Mouse (Mus musculus) MEL (cell line): ENCODE results near the gene Tubgcp6.

Experiments used
- CTCF ChIP-seq, 3 experiments: IDR thresholded peaks in 2 of 3; conservative IDR thresholded peaks in 1 of 3; 2 replicates each; pipeline ENCODE4 v1.5.1; 2011 to 2012; ENCODE audit warnings: low read length in 3 of 3, low read depth in 2 of 3, mild to moderate bottlenecking in 2 of 3, improper control_type of control experiment in 1 of 3, inconsistent platforms in 1 of 3, mixed read lengths in 1 of 3, moderate library complexity in 1 of 3; ENCODE audit not compliant: control insufficient read depth in 1 of 3, insufficient read depth in 1 of 3, poor library complexity in 1 of 3, severe bottlenecking in 1 of 3
- MEF2A ChIP-seq: IDR thresholded peaks from 2 replicates; pipeline ENCODE4 v1.6.1; 2014; ENCODE audit warnings: low read depth, mild to moderate bottlenecking, inconsistent platforms, low read length, improper control_type of control experiment; ENCODE audit not compliant: poor library complexity, insufficient replicate concordance, severe bottlenecking; ENCODE audit errors: extremely low read depth
- MXI1 ChIP-seq: IDR thresholded peaks from 2 replicates; pipeline ENCODE4 v1.6.1; 2011; ENCODE audit warnings: mild to moderate bottlenecking, low read depth, low read length, improper control_type of control experiment
- RAD21 ChIP-seq: IDR thresholded peaks from 2 replicates; pipeline ENCODE4 v1.6.1; 2011; ENCODE audit warnings: mild to moderate bottlenecking, low read depth, low read length, improper control_type of control experiment

GRCm38 (mm10) chr15:89063536-89063935, 59.4 kb downstream of the Tubgcp6 start:
- TF ChIP-seq RAD21 = no peak
- no peak for TF ChIP-seq CTCF (IDR thresholded peaks at IDR 0.05 in 2 of 3, conservative IDR thresholded peaks at IDR 0.05 in 1 of 3; ENCODE audit: control insufficient read depth in 1 of 3, insufficient read depth in 1 of 3, low read depth in 2 of 3, low read length in 3 of 3, poor library complexity in 1 of 3, severe bottlenecking in 1 of 3)
- no peak for TF ChIP-seq MEF2A
- no peak for TF ChIP-seq MXI1
